Mouse (Mus musculus): ENCODE data around the gene Nt5c2. TPM values are rescaled to one million over a fixed set of nuclear protein-coding genes. Genes with fewer than 3 reads are reported as not detected.

Gene Nt5c2
- polyA plus RNA-seq, 1 experiment from 2014 or later = 47.4 TPM

- H3K9me3 ChIP-seq (replicated peaks; ENCODE audit: control insufficient read depth, low read length) = no peaks in the 10 kb centered on the region
- H3K27me3 ChIP-seq (ENCODE audit: control insufficient read depth, insufficient read depth, low read depth, low read length) = no peaks in the 10 kb centered on the region
- no peak for ATAC-seq (ENCODE audit: low read depth)
- no peak overlapping the region for H3K9ac ChIP-seq (ENCODE audit: low read depth, low read length)
- peaks cover 22% of the 10 kb centered on the region for H3K4me1 ChIP-seq (ENCODE audit: control insufficient read depth, low read depth, low read length)
- 82% methylated on average over 3 of the region's 3 CpGs for WGBS (ENCODE audit: insufficient replicate concordance)
- no peak overlapping the region for H3K27ac ChIP-seq (ENCODE audit: low read length)
- no peak overlapping the region for H3K4me2 ChIP-seq (ENCODE audit: low read depth, low read length)
- peaks cover 12% of the 10 kb centered on the region for H3K36me3 ChIP-seq (ENCODE audit: control insufficient read depth, insufficient read depth)
- no peak overlapping the region for H3K4me3 ChIP-seq (ENCODE audit: low read depth, low read length)
These were observed 61.4 kb downstream of the Nt5c2 start for GRCm38 (mm10) chr19:46953536-46953935.

GRCm38 (mm10) chr19:46952986-46953385, 62.0 kb downstream of the Nt5c2 start:
- Histone ChIP-seq H3K4me2 (ENCODE audit: low read depth, low read length) (no peak overlapping the region), H3K9ac (ENCODE audit: low read depth, low read length) (no peak overlapping the region), H3K4me3 (ENCODE audit: low read depth, low read length) (no peak overlapping the region), H3K27ac (ENCODE audit: low read length) (no peak overlapping the region), H3K4me1 (ENCODE audit: control insufficient read depth, low read depth, low read length) (peaks cover 20% of the 10 kb centered on the region), H3K9me3 (replicated peaks; ENCODE audit: control insufficient read depth, low read length) (no peaks in the 10 kb centered on the region), H3K27me3 (ENCODE audit: control insufficient read depth, insufficient read depth, low read depth, low read length) (no peaks in the 10 kb centered on the region), H3K36me3 (ENCODE audit: control insufficient read depth, insufficient read depth) (peaks cover 15% of the 10 kb centered on the region)
- ATAC-seq (ENCODE audit: low read depth) = no peak
- 75% methylated on average over 5 of the region's 5 CpGs for WGBS (ENCODE audit: insufficient replicate concordance)

- H3K4me3 ChIP-seq (ENCODE audit: low read depth, low read length) = no peak overlapping the region
- no peaks in the 10 kb centered on the region for H3K4me1 ChIP-seq (ENCODE audit: control insufficient read depth, low read depth, low read length)
- no peak overlapping the region for H3K27ac ChIP-seq (ENCODE audit: low read length)
- H3K27me3 ChIP-seq (ENCODE audit: control insufficient read depth, insufficient read depth, low read depth, low read length) = no peaks in the 10 kb centered on the region
- ATAC-seq (ENCODE audit: low read depth) = no peak
- WGBS (ENCODE audit: insufficient replicate concordance) = 74% methylated on average over 6 of the region's 6 CpGs
- H3K9ac ChIP-seq (ENCODE audit: low read depth, low read length) = no peak overlapping the region
- H3K4me2 ChIP-seq (ENCODE audit: low read depth, low read length) = no peak overlapping the region
- H3K9me3 ChIP-seq (replicated peaks; ENCODE audit: control insufficient read depth, low read length) = no peaks in the 10 kb centered on the region
- peaks cover 6% of the 10 kb centered on the region for H3K36me3 ChIP-seq (ENCODE audit: control insufficient read depth, insufficient read depth)
These were observed 70.6 kb downstream of the Nt5c2 start for GRCm38 (mm10) chr19:46944341-46944740.

- Histone ChIP-seq H3K36me3 (ENCODE audit: control insufficient read depth, insufficient read depth) (peaks cover 1% of the 10 kb centered on the region; the same call in 1 of the 2 replicates), H3K4me3 (ENCODE audit: low read depth, low read length) (no peak overlapping the region), H3K4me2 (ENCODE audit: low read depth, low read length) (no peak overlapping the region), H3K27ac (ENCODE audit: low read length) (no peak overlapping the region), H3K9ac (ENCODE audit: low read depth, low read length) (no peak overlapping the region), H3K9me3 (replicated peaks; ENCODE audit: control insufficient read depth, low read length) (no peaks in the 10 kb centered on the region), H3K27me3 (ENCODE audit: control insufficient read depth, insufficient read depth, low read depth, low read length) (no peaks in the 10 kb centered on the region), H3K4me1 (ENCODE audit: control insufficient read depth, low read depth, low read length) (peaks cover 14% of the 10 kb centered on the region)
- ATAC-seq (ENCODE audit: low read depth) = no peak
- 58% methylated on average over 6 of the region's 6 CpGs for WGBS (ENCODE audit: insufficient replicate concordance)
These were observed 77.8 kb downstream of the Nt5c2 start for GRCm38 (mm10) chr19:46937173-46937572.

- Histone ChIP-seq H3K9ac (ENCODE audit: low read depth, low read length) (no peak overlapping the region), H3K9me3 (replicated peaks; ENCODE audit: control insufficient read depth, low read length) (no peaks in the 10 kb centered on the region), H3K4me1 (ENCODE audit: control insufficient read depth, low read depth, low read length) (peaks cover 16% of the 10 kb centered on the region), H3K36me3 (ENCODE audit: control insufficient read depth, insufficient read depth) (no peaks in the 10 kb centered on the region; the same call in 1 of the 2 replicates), H3K4me3 (ENCODE audit: low read depth, low read length) (no peak overlapping the region), H3K27me3 (ENCODE audit: control insufficient read depth, insufficient read depth, low read depth, low read length) (no peaks in the 10 kb centered on the region), H3K4me2 (ENCODE audit: low read depth, low read length) (no peak overlapping the region), H3K27ac (ENCODE audit: low read length) (no peak overlapping the region)
- ATAC-seq (ENCODE audit: low read depth) = no peak
- WGBS (ENCODE audit: insufficient replicate concordance) = 51% methylated on average over 4 of the region's 4 CpGs
These were observed 80.9 kb downstream of the Nt5c2 start for GRCm38 (mm10) chr19:46934025-46934424.

GRCm38 (mm10) chr19:46932608-46933007, 82.3 kb downstream of the Nt5c2 start:
- Histone ChIP-seq H3K9ac (ENCODE audit: low read depth, low read length) (no peak overlapping the region), H3K4me2 (ENCODE audit: low read depth, low read length) (no peak overlapping the region), H3K9me3 (replicated peaks; ENCODE audit: control insufficient read depth, low read length) (no peaks in the 10 kb centered on the region), H3K4me3 (ENCODE audit: low read depth, low read length) (no peak overlapping the region), H3K27me3 (ENCODE audit: control insufficient read depth, insufficient read depth, low read depth, low read length) (no peaks in the 10 kb centered on the region), H3K4me1 (ENCODE audit: control insufficient read depth, low read depth, low read length) (peaks cover 17% of the 10 kb centered on the region), H3K27ac (ENCODE audit: low read length) (no peak overlapping the region), H3K36me3 (ENCODE audit: control insufficient read depth, insufficient read depth) (no peaks in the 10 kb centered on the region)
- 36% methylated on average over 5 of the region's 5 CpGs for WGBS (ENCODE audit: insufficient replicate concordance)
- ATAC-seq (ENCODE audit: low read depth) = no peak

- Histone ChIP-seq H3K36me3 (ENCODE audit: control insufficient read depth, insufficient read depth) (no peaks in the 10 kb centered on the region), H3K27ac (ENCODE audit: low read length) (no peak overlapping the region), H3K9me3 (replicated peaks; ENCODE audit: control insufficient read depth, low read length) (no peaks in the 10 kb centered on the region), H3K9ac (ENCODE audit: low read depth, low read length) (no peak overlapping the region), H3K4me3 (ENCODE audit: low read depth, low read length) (no peak overlapping the region), H3K4me1 (ENCODE audit: control insufficient read depth, low read depth, low read length) (peaks cover 28% of the 10 kb centered on the region), H3K27me3 (ENCODE audit: control insufficient read depth, insufficient read depth, low read depth, low read length) (no peaks in the 10 kb centered on the region), H3K4me2 (ENCODE audit: low read depth, low read length) (no peak overlapping the region)
- 84% methylated on average over 5 of the region's 5 CpGs for whole genome bisulfite sequencing (ENCODE audit: insufficient replicate concordance)
- ATAC-seq (ENCODE audit: low read depth) = no peak
These were observed 84.9 kb downstream of the Nt5c2 start for GRCm38 (mm10) chr19:46930026-46930425.

- H3K4me3 ChIP-seq (ENCODE audit: low read depth, low read length) = no peak overlapping the region
- H3K4me2 ChIP-seq (ENCODE audit: low read depth, low read length) = no peak overlapping the region
- ATAC-seq (ENCODE audit: low read depth) = no peak
- WGBS (ENCODE audit: insufficient replicate concordance) = 52% methylated on average over 6 of the region's 6 CpGs
- H3K27me3 ChIP-seq (ENCODE audit: control insufficient read depth, insufficient read depth, low read depth, low read length) = no peaks in the 10 kb centered on the region
- H3K9ac ChIP-seq (ENCODE audit: low read depth, low read length) = no peak overlapping the region
- H3K36me3 ChIP-seq (ENCODE audit: control insufficient read depth, insufficient read depth) = no peaks in the 10 kb centered on the region
- no peak overlapping the region for H3K27ac ChIP-seq (ENCODE audit: low read length)
- no peaks in the 10 kb centered on the region for H3K9me3 ChIP-seq (replicated peaks; ENCODE audit: control insufficient read depth, low read length)
- peaks cover 28% of the 10 kb centered on the region for H3K4me1 ChIP-seq (ENCODE audit: control insufficient read depth, low read depth, low read length)
These were observed 85.8 kb downstream of the Nt5c2 start for GRCm38 (mm10) chr19:46929044-46929587.

- WGBS (ENCODE audit: insufficient replicate concordance) = 45% methylated on average over 4 of the region's 4 CpGs
- no peak overlapping the region for H3K4me2 ChIP-seq (ENCODE audit: low read depth, low read length)
- peaks cover 23% of the 10 kb centered on the region for H3K4me1 ChIP-seq (ENCODE audit: control insufficient read depth, low read depth, low read length)
- no peak overlapping the region for H3K9ac ChIP-seq (ENCODE audit: low read depth, low read length)
- no peak overlapping the region for H3K4me3 ChIP-seq (ENCODE audit: low read depth, low read length)
- no peak for ATAC-seq (ENCODE audit: low read depth)
- no peak overlapping the region for H3K27ac ChIP-seq (ENCODE audit: low read length)
- H3K9me3 ChIP-seq (replicated peaks; ENCODE audit: control insufficient read depth, low read length) = no peaks in the 10 kb centered on the region
- H3K27me3 ChIP-seq (ENCODE audit: control insufficient read depth, insufficient read depth, low read depth, low read length) = no peaks in the 10 kb centered on the region
- no peaks in the 10 kb centered on the region for H3K36me3 ChIP-seq (ENCODE audit: control insufficient read depth, insufficient read depth)
These were observed 86.8 kb downstream of the Nt5c2 start for GRCm38 (mm10) chr19:46928136-46928535.
